Mouse (Mus musculus) spleen, postnatal 36 days (tissue): ENCODE results near the gene Thoc3.
"Not testable (repeated sequence)": the region's sequence is repeated elsewhere in the genome, so short reads cannot be mapped to it uniquely, and the experiment has no call there.

Source experiments
- DNase-seq, 2 experiments: peaks; one replicate each; pipeline ENCODE4 v3.0.0; 2022; ENCODE audit warnings: low spot score in 2 of 2, mixed read lengths in 1 of 2

Thoc3 gene

GRCm38 (mm10) chr13:54468098-54469011 is at the start of gene Thoc3:
Gene Thoc3, minus strand, starts transcription at chr13:54468849.
- peak; percentile 85 to 89 for DNase-seq

DNA sequence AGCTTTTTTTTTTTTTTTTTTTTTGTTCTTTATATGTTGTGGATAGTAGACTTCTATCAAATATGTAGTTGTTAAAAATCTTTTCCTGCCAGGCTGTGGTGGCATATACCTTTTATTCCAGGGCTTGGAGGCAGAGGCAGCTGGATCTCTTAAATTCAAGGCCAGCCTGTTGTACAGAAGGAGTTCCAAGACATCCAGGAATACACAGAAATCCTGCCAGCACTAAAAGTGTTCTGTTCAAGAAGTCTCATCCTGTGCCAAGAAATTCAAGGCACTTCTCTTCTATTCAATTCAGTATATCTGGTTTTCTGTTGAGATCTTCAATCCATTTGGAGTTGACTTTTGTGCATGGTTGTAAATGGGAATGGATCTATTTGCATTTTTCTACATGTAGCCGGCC is 37.3 kb upstream of the Thoc3 start:
- DNase-seq, result no peak

GRCm38 (mm10) chr13:54504611-54505260 is 36.1 kb upstream of the Thoc3 start:
- DNase-seq, result no peak

DNA sequence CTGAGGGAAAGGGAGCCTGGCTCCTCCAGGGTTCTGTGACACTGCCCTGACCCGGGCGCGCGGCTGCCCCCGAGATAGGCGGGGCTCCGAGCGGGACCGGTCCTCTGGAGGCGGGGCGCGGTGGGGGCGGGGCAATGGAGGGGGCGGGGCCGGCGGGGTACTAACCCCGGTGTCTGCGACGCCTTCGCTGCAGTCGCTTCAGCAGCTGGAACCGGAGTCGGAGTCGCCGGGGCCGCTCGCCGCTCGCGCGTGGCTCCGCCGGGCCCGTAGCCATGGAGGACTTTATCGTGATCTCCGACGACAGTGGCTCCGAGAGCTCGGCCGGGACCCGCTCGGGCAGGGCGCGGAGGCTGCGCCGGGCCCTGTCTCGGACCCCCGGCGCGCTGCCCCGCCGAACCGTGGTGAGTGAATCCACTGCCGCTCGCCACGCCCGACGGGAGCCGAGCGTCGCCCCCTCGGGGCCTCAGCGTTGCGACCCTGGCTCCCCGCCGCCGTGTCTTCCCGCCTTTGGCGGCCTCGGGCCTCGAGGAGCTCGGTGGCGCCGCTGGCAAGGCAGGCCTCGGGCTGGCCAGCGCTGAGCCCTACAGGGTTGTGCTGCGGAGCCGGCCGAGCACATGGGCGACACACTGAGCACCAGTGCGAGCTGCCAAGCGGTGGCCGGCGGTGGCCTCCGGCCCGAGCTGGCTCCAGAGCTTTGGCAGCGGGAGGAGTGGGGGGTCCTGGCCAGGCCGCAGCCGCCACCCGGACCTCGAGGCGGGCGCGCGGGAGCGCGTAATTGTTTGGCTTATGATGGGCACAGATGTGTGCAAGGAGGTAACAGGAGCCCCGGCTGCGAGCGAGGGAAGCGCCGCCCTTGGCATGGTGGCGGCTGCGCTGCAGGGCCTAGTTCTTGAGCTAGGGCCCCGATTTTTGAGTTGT is 35.2 kb upstream of the Thoc3 start, which contains the start of gene Simc1:
Gene Simc1, plus strand, starts transcription at position 176 of the 918 bp plus-strand sequence.
- DNase-seq, result peak; percentile 73 to 76

GRCm38 (mm10) chr13:54503278-54503603 is 34.6 kb upstream of the Thoc3 start:
- no peak for DNase-seq

- DNase-seq, result no peak
Measured at GRCm38 (mm10) chr13:54501957-54502690, 33.5 kb upstream of the Thoc3 start.

DNA sequence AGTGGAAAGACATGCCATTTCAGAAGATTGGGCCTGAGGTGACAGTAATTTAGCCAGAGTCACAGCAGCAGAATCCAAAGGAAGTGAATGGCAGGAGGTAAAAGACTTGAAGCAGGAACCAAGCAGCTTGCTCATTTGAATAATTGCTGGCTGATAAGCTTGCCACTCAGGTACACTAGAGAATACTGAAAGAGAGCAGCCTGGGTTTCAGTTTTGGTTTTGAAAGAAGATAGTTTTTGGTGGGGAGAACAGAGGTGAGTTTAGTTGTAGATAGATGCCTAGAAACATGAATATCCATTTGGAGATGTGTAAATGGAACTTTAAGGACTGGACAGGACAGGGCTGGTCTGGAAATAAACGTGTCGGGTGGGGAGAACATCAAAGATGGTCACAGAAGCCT is 32.7 kb upstream of the Thoc3 start:
- peak; percentile 20 to 22 for DNase-seq

- not testable (repeated sequence) for DNase-seq
Measured at GRCm38 (mm10) chr13:54499551-54499950, 30.9 kb upstream of the Thoc3 start.

GRCm38 (mm10) chr13:54491381-54491780 is 22.7 kb upstream of the Thoc3 start:
- no peak for DNase-seq

DNA sequence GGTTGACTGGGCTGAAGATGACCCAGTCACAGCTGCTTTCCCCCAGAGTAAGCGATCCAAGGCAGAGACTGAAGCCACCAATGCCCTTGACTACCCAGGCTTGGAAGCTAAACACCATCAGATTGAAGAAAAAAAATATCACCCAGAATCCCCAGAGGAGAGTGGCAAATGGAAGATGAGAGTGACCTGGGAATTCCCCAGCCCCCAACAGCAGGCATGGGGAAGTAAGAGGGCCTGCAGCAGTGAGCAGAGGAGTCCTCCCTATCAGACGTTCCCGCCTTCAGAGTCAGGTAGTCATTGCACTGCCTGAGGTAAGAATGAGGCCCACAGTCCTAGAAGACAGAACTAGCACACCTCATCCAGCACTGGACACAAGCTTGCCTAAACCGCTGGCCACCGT is 21.8 kb upstream of the Thoc3 start:
- DNase-seq, result no peak

DNA sequence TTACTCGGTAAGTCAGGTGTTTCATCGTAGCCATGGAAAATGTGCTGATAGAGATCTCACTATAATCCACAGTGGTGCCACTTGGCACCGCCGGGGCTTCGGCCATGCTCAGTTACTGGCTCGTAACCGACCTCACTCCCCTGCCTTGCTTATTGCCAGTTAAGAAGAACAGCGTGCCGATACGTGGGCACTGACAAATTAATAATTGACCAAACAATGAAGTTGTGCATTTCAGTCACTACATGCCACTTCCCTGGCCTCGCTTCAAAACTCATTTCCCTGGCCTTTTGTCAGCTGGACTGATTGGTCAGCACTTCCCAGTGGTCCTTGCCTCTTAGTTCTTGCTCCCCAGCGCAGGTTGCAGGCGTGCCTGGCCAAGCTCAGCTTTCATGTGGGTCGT is 12.8 kb upstream of the Thoc3 start:
- no peak for DNase-seq

DNA sequence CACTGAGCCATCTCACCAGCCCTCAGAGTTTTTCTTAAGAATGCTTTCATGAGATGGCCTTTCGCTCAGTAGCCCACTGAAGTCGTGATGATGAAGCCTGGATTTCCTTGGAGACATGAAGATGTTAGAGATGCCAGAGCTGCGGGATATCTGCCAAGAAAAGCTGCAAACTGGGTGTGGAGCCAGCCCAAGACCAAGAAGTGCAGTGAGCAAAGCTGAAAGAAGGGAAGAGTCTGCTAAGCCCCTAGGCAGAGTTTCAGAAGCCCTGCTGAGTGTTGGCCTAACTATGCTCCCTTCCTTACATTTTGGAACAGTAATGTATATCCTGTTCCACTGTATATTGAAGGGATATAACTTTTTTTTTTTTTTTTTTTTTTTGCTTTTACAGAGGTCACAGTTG is 10.6 kb upstream of the Thoc3 start:
- DNase-seq, result no peak

DNA sequence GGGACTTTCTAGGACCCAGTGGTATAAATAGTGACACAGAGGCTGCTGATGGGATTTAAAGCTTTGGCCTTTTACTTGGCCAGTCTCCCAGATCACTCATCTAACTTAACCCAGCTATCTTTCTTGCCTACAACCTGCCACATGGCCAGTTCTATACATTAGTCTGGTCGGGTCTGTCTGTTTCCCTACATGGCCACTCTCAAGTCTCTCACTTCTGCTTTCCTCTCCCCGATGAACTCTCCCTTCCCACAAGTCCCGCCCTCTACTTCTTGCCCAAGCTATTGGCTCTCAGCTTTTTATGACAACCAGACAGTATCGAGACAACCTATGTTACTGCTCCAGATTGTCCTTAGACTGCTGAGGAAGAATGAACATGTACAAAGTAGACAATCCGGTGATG is 7.1 kb upstream of the Thoc3 start:
- peak; percentile 75 to 77 for DNase-seq

DNA sequence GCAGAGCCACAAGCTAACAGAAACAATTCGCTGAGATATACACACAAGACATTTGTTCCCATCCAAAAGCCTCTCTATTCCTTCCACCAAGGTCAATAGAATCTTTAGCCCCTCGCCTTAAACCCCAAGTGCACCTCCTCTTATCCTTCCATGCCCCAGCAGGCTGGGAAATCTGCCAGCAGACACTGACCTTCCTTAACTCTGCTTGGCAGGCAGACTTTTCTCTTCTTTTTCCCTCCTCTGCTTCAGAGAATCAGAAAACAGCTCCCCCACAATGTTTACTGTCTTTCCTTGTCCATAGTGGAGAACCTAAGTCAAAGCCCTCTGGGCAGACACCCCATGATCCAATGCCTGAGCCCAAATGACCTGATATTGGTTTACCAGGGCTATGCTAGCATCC is 6.3 kb upstream of the Thoc3 start:
- no peak for DNase-seq

- no peak for DNase-seq
Measured at GRCm38 (mm10) chr13:54471967-54472366, 3.3 kb upstream of the Thoc3 start.

- DNase-seq, result no peak
Measured at GRCm38 (mm10) chr13:54469012-54469354, 334 bp upstream of the Thoc3 start.

GRCm38 (mm10) chr13:54459282-54459681 is 9.4 kb downstream of the Thoc3 start:
- DNase-seq, result no peak

DNA sequence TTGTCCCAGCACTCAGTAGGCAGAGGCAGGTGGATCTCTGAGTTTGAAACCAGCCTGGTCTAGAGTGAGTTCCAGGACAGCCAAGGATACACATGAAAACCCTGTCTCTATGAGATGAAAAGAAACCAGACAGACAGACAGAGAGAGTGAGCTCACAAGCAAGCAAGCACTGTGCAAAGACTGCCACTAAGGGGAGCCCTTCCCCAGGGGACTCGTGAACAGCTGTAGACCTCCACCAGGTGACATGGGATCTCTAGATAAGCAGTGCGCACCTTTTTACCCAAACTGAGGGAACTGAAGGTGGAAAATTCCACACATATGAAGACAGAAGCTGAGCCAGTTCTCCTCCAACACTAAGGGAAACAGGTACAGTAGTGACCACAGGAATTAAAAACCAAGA is 11.6 kb downstream of the Thoc3 start:
- peak; percentile 20 to 30 for DNase-seq

DNA sequence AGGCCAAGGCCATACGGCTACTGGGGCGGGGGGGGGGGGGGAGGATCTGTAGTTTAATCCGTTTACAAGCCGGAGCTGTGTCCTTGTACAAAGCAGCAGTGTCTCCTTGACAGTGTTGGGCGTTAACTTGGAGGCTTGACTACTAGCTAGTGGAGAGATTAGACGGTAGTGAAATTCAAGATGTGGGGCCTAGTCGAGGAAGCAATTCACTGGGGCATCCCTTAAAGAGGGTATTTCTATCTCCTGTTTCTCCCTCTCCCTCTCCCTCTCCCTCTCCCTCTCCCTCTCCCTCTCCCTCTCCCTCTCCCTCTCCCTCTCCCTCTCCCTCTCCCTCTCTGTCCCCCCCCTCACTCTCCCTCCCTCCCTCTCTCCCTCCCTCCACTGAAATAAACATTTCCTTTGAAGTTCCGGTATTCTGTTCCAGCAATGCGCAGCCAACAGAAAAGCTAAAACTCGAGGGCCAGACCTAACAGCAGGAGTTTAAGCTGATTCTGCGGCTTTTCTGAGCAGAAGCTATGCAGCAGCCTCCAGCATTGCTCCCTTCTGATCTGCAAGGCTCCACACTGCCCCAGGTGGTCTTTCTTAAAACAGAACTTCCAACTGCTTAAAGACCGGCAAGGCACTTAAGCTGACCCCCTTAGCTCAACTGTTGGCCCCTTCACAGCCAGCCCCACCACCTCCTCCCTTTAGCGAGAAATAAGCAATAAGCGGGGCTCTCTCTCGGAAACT is 21.0 kb downstream of the Thoc3 start:
- DNase-seq, result peak; percentile 33 to 37

DNA sequence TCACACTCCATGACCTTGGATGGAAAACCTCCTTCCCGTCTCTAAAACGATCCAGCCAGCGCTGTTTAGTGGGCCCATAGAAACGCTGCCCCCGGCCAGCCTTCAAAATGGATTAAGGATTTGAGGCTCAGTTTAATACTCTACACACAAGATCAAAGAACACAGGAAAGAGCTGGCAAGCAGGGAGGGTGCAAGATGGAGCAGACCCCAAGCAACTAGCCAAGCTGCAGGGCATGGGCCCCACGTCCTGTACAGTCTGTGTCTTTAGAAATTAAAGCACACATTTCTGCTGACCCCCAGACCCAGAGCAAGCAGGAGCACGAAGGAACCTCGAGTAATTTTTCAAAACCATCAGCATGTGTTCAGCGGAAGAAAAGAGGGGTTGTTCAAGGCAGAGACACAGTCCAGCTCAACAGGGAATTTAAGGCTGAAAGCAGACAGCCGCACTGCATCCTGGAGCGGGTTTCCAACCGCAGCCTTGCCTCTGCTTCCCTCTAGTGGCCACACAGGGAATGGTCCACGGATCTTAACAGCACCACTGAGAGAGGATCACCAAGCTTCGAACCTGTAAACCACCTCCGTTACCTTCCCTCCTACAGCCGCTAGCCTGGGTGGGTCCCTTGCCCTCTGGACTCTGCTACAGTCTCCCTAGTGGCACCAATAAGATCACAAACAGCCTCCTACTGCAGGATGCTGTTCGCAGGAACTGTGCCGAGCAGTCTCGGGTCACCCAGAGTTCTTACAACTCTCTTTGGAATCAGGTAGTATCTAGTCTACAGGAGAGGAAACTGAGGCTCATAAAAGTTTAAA is 21.8 kb downstream of the Thoc3 start:
- peak; percentile 71 to 72 for DNase-seq
